Mouse (Mus musculus): ENCODE results near the gene Slc41a2. TPM values are rescaled to one million over a fixed set of nuclear protein-coding genes. Genes with fewer than 3 reads are reported as not detected.
"Not testable (repeated sequence)": the region's sequence is repeated elsewhere in the genome, so short reads cannot be mapped to it uniquely, and the experiment has no call there.

Gene Slc41a2
- polyA plus RNA-seq, 1 experiment from 2014 or later = 0.90 TPM

DNA sequence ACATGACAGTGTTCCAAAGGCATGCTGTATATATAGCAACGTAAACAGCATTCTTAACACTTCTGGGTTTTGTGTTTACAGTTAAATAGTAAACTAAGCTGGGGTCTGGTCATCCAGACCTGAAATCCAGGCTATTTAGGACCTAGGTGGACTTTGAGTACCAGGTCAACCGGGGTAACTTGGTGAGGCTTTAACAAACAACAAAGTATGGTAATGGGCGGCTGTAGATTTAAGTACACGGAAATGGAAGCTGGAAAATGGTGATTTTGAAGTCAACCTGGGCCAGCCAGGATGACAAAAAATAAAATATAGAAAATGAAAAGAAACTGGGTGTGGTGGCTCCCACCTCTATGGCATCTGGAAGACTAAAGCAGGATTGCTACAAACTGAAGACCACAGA is 21.8 kb upstream of the Slc41a2 start:
- Histone ChIP-seq H3K4me3 (ENCODE audit: low read depth, low read length) (peak overlapping the region; percentile 73), H3K4me2 (replicated peaks; ENCODE audit: low read depth, low read length) (peak overlapping the region; percentile 57), H3K27me3 (ENCODE audit: control insufficient read depth, insufficient read depth, low read length) (no peaks in the 10 kb centered on the region), H3K9me3 (ENCODE audit: control insufficient read depth, low read length) (no peaks in the 10 kb centered on the region), H3K36me3 (ENCODE audit: control insufficient read depth, insufficient read depth, low read length) (no peaks in the 10 kb centered on the region), H3K27ac (ENCODE audit: low read depth, low read length) (no peak overlapping the region), H3K4me1 (replicated peaks; ENCODE audit: control insufficient read depth, insufficient read depth, low read length) (peaks cover 5% of the 10 kb centered on the region; the same call in 1 of the 2 replicates), H3K9ac (ENCODE audit: low read depth, low read length) (0 out of 2 replicates have a peak overlapping the region, but pooled peaks have one; percentile 25)
- DNase-seq (ENCODE audit: low spot score) (no peak), ATAC-seq (ENCODE audit: low FRiP score) (no peak; the same call in 1 of the 2 replicates)
- 85% methylated on average over 4 of the region's 4 CpGs for WGBS

DNA sequence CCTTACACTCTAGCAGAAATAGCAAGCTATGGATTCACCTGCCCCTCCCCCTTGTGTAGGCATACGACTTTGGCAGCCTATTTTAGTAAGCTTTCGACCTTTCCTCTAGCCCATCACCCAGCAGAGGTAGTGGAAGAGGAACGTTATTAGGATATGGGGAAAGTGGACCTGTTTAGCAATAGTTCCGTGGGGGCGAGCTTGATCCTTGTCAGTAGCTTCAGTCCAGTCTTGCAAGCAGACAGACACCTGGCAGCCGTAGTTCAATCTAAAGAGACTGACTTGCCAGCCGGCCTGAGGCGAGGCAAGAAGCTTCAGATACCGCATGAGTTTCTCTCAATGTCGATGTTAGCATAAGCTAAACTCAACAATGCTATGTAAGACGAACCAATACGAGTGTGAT is 18.7 kb upstream of the Slc41a2 start:
- no peak for DNase-seq (ENCODE audit: low spot score)
- peaks cover under 1% of the 10 kb centered on the region; the same call in 1 of the 2 replicates for H3K4me1 ChIP-seq (replicated peaks; ENCODE audit: control insufficient read depth, insufficient read depth, low read length)
- no peaks in the 10 kb centered on the region for H3K36me3 ChIP-seq (ENCODE audit: control insufficient read depth, insufficient read depth, low read length)
- H3K9me3 ChIP-seq (ENCODE audit: control insufficient read depth, low read length) = no peaks in the 10 kb centered on the region
- no peak overlapping the region for H3K9ac ChIP-seq (ENCODE audit: low read depth, low read length)
- no peak overlapping the region for H3K27ac ChIP-seq (ENCODE audit: low read depth, low read length)
- H3K4me2 ChIP-seq (replicated peaks; ENCODE audit: low read depth, low read length) = no peak overlapping the region
- no peak overlapping the region for H3K4me3 ChIP-seq (ENCODE audit: low read depth, low read length)
- WGBS = 82% methylated on average over 12 of the region's 12 CpGs
- ATAC-seq (ENCODE audit: low FRiP score) = no peak
- H3K27me3 ChIP-seq (ENCODE audit: control insufficient read depth, insufficient read depth, low read length) = no peaks in the 10 kb centered on the region

DNA sequence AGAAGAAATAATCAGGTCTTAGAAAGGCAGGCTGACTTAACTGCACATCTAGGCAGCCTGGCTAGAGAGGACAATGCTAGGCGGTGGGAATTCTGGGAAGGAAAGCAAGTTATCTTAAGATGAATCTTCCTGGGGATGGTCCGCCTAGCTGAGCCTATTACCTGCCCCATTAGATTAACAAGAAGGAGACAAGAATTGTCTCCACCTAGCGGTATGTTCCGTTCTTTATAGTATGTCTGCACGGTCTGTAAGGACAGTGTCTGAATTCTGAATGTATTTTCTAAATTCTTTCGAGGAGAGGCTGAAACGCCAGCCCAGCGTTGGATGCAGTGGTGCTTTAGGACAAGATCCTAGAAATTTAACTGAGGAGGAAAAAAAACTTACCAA is 16.6 kb upstream of the Slc41a2 start:
- no peaks in the 10 kb centered on the region for H3K4me1 ChIP-seq (replicated peaks; ENCODE audit: control insufficient read depth, insufficient read depth, low read length)
- H3K9ac ChIP-seq (ENCODE audit: low read depth, low read length) = no peak overlapping the region
- H3K9me3 ChIP-seq (ENCODE audit: control insufficient read depth, low read length) = no peaks in the 10 kb centered on the region
- no peak overlapping the region for H3K4me3 ChIP-seq (ENCODE audit: low read depth, low read length)
- DNase-seq (ENCODE audit: low spot score) (peak; percentile 26), ATAC-seq (ENCODE audit: low FRiP score) (no peak)
- H3K36me3 ChIP-seq (ENCODE audit: control insufficient read depth, insufficient read depth, low read length) = no peaks in the 10 kb centered on the region
- no peak overlapping the region for H3K4me2 ChIP-seq (replicated peaks; ENCODE audit: low read depth, low read length)
- no peak overlapping the region for H3K27ac ChIP-seq (ENCODE audit: low read depth, low read length)
- H3K27me3 ChIP-seq (ENCODE audit: control insufficient read depth, insufficient read depth, low read length) = no peaks in the 10 kb centered on the region
- 71% methylated on average over 8 of the region's 8 CpGs for whole genome bisulfite sequencing

DNA sequence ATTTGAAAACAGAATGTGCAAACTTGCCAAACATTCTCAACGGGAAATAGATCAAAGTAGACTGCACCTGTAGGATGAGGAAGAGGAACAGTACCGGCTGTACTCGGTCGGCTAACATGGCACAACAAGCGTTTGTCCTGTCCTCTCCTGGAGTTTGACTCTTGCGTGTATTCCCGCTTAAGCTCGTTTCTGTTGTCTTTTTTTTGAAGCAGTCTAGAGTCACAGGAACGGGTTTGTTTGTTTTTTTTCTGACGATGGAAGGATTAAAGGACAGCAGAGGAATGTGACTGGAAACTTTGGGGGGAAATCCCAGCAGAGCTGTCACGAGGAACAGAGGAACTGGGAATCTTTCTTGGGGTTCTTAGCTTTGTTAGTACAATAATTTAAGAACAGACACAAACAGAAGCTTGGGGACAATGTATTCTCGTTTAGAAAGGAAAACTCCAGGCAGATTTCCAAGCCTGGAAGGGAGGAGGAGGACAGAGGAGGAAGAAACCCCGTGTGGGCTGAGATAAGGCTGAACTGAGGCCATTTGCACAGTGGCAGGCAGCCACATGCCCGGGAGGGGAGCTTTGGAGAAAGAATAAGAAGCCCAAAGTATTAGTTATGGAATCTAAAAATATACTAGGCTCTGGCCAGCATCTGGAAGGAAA is 16.1 kb upstream of the Slc41a2 start:
- DNase-seq (ENCODE audit: low spot score) (no peak), ATAC-seq (ENCODE audit: low FRiP score) (no peak)
- H3K36me3 ChIP-seq (ENCODE audit: control insufficient read depth, insufficient read depth, low read length) = no peaks in the 10 kb centered on the region
- H3K9ac ChIP-seq (ENCODE audit: low read depth, low read length) = no peak overlapping the region
- 66% methylated on average over 14 of the region's 14 CpGs for WGBS
- H3K27me3 ChIP-seq (ENCODE audit: control insufficient read depth, insufficient read depth, low read length) = no peaks in the 10 kb centered on the region
- H3K4me3 ChIP-seq (ENCODE audit: low read depth, low read length) = no peak overlapping the region
- H3K4me2 ChIP-seq (replicated peaks; ENCODE audit: low read depth, low read length) = no peak overlapping the region
- H3K27ac ChIP-seq (ENCODE audit: low read depth, low read length) = no peak overlapping the region
- H3K4me1 ChIP-seq (replicated peaks; ENCODE audit: control insufficient read depth, insufficient read depth, low read length) = no peaks in the 10 kb centered on the region
- no peaks in the 10 kb centered on the region for H3K9me3 ChIP-seq (ENCODE audit: control insufficient read depth, low read length)

DNA sequence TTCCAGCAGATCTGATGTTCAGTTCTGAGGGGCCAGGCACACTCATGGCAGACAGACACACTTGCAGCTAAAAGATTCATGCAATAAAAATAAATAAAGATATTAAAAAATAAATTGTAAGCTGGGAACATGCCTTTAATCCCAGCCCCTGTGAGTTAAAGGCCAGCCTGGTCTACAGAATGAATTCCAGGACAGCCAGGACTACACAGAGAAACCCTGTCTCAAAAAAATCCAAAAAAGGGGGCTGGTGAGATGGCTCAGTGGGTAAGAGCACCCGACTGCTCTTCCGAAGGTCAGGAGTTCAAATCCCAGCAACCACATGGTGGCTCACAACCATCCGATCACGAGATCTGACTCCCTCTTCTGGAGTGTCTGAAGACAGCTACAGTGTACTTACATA is 14.1 kb upstream of the Slc41a2 start:
- H3K4me3 ChIP-seq (ENCODE audit: low read depth, low read length); H3K9ac ChIP-seq (ENCODE audit: low read depth, low read length); H3K9me3 ChIP-seq (ENCODE audit: control insufficient read depth, low read length); ATAC-seq (ENCODE audit: low FRiP score); H3K36me3 ChIP-seq (ENCODE audit: control insufficient read depth, insufficient read depth, low read length); H3K4me2 ChIP-seq (replicated peaks; ENCODE audit: low read depth, low read length); DNase-seq (ENCODE audit: low spot score); H3K4me1 ChIP-seq (replicated peaks; ENCODE audit: control insufficient read depth, insufficient read depth, low read length); H3K27me3 ChIP-seq (ENCODE audit: control insufficient read depth, insufficient read depth, low read length); H3K27ac ChIP-seq (ENCODE audit: low read depth, low read length): not testable (repeated sequence)
- WGBS = 83% methylated on average over 4 of the region's 4 CpGs

DNA sequence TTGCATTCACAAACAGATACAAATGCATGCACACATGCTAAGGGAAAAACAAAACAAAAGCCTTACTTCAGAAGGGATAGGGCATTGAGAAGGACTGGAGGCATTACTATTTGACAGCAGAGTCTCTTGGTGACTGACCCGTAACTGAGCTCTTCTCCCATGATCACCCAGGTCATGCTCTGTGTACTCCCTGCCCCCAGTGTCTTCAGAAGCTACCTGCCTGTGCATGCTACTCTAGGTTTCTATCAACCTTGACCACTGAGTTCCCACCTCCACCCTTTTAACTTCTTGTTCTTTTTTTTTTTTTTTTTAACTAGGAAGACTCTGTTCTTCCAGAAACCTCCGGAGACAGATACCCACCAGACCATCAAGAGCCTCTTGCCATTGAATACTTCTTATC is 13.0 kb upstream of the Slc41a2 start:
- H3K27me3 ChIP-seq (ENCODE audit: control insufficient read depth, insufficient read depth, low read length) = no peaks in the 10 kb centered on the region
- 89% methylated on average over 2 of the region's 2 CpGs for WGBS
- no peaks in the 10 kb centered on the region for H3K36me3 ChIP-seq (ENCODE audit: control insufficient read depth, insufficient read depth, low read length)
- DNase-seq (ENCODE audit: low spot score) = no peak
- H3K4me1 ChIP-seq (replicated peaks; ENCODE audit: control insufficient read depth, insufficient read depth, low read length) = no peaks in the 10 kb centered on the region
- no peak overlapping the region for H3K27ac ChIP-seq (ENCODE audit: low read depth, low read length)
- H3K9me3 ChIP-seq (ENCODE audit: control insufficient read depth, low read length) = no peaks in the 10 kb centered on the region
- no peak overlapping the region for H3K4me2 ChIP-seq (replicated peaks; ENCODE audit: low read depth, low read length)
- H3K4me3 ChIP-seq (ENCODE audit: low read depth, low read length) = no peak overlapping the region
- H3K9ac ChIP-seq (ENCODE audit: low read depth, low read length) = no peak overlapping the region
- no peak for ATAC-seq (ENCODE audit: low FRiP score)

DNA sequence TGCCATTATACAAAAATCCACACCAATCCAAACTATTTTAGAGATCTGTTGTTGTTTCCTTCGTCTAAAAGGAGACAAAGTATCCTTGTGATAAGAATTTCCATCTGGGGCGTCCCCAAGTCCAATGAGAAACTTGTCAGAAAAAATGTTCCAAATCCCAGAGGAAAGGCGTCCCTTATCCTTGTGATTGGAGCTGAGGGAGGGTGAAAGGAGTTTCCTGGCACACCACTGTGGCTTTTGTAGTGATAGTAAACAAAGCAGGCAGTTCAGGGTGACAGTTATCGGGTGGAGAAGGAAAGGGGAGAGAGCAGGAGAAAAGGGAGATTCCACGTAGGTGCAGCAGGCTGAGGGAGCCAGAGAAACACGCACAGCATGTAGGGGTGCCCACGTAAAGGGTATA is 9.8 kb upstream of the Slc41a2 start:
- no peak for DNase-seq (ENCODE audit: low spot score)
- H3K4me1 ChIP-seq (replicated peaks; ENCODE audit: control insufficient read depth, insufficient read depth, low read length) = no peaks in the 10 kb centered on the region
- ATAC-seq (ENCODE audit: low FRiP score) = no peak
- WGBS = 29% methylated on average over 7 of the region's 7 CpGs
- H3K9ac ChIP-seq (ENCODE audit: low read depth, low read length) = no peak overlapping the region
- no peak overlapping the region for H3K4me3 ChIP-seq (ENCODE audit: low read depth, low read length)
- no peaks in the 10 kb centered on the region for H3K36me3 ChIP-seq (ENCODE audit: control insufficient read depth, insufficient read depth, low read length)
- no peaks in the 10 kb centered on the region for H3K9me3 ChIP-seq (ENCODE audit: control insufficient read depth, low read length)
- H3K4me2 ChIP-seq (replicated peaks; ENCODE audit: low read depth, low read length) = no peak overlapping the region
- no peaks in the 10 kb centered on the region for H3K27me3 ChIP-seq (ENCODE audit: control insufficient read depth, insufficient read depth, low read length)
- H3K27ac ChIP-seq (ENCODE audit: low read depth, low read length) = no peak overlapping the region

DNA sequence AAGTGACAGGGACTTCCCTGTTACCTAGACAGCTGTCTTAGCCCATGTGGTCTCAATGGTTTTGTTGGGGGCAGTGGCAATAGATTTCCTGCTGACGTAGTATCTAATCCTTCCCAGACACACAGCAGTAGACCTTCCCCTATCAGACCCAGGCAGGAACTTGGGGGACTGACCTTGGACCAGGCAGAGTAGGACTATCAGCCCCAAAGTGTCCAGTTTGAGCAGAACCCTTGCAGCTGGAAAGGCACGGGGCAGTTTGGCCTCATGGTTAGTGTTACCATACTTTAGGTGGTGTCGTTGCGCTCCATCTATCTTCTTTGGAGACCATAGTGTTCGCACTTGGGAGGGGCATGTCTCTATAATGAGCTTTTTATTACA is 8.7 kb upstream of the Slc41a2 start:
- Histone ChIP-seq H3K4me2 (replicated peaks; ENCODE audit: low read depth, low read length) (no peak overlapping the region), H3K27ac (ENCODE audit: low read depth, low read length) (no peak overlapping the region), H3K4me1 (replicated peaks; ENCODE audit: control insufficient read depth, insufficient read depth, low read length) (no peaks in the 10 kb centered on the region), H3K27me3 (ENCODE audit: control insufficient read depth, insufficient read depth, low read length) (no peaks in the 10 kb centered on the region), H3K4me3 (ENCODE audit: low read depth, low read length) (no peak overlapping the region), H3K9ac (ENCODE audit: low read depth, low read length) (no peak overlapping the region), H3K36me3 (ENCODE audit: control insufficient read depth, insufficient read depth, low read length) (no peaks in the 10 kb centered on the region), H3K9me3 (ENCODE audit: control insufficient read depth, low read length) (no peaks in the 10 kb centered on the region)
- ATAC-seq (ENCODE audit: low FRiP score) (no peak), DNase-seq (ENCODE audit: low spot score) (no peak)
- 87% methylated on average over 5 of the region's 5 CpGs for WGBS

DNA sequence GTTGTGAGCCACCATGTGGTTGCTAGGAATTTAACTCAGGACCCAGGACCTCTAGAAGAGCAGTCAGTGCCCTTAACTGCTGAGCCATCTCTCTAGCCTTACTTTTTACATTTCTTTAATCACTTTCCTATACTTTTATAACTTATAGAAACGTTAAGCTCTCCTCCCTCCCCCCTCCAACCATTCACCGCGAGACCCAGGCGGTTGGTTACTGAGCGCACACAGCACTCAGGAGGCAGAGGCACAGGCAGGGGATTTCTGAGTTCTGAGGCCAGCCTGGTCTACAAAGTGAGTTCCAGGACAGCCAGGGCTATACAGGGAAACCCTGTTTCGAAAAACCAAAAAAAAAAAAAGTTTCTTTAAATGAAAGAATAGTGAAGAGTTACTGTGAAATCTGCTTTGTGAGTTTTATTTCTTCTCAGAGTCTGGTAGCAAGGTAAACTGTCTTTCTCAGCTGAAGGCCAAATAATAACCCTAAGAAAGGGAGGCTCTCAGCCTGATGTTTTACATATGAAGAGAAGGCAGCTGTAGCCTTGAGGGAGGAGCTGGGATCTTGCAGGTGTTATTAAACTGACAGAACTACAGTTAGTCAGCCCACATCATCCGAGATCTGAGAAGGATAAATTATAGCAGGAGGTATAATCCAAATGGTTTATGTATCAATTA is 8.1 kb upstream of the Slc41a2 start:
- H3K36me3 ChIP-seq (ENCODE audit: control insufficient read depth, insufficient read depth, low read length) = no peaks in the 10 kb centered on the region
- no peak for ATAC-seq (ENCODE audit: low FRiP score)
- 37% methylated on average over 7 of the region's 7 CpGs for WGBS
- no peaks in the 10 kb centered on the region for H3K27me3 ChIP-seq (ENCODE audit: control insufficient read depth, insufficient read depth, low read length)
- DNase-seq (ENCODE audit: low spot score) = no peak
- H3K9ac ChIP-seq (ENCODE audit: low read depth, low read length) = no peak overlapping the region
- no peak overlapping the region for H3K27ac ChIP-seq (ENCODE audit: low read depth, low read length)
- no peaks in the 10 kb centered on the region for H3K4me1 ChIP-seq (replicated peaks; ENCODE audit: control insufficient read depth, insufficient read depth, low read length)
- H3K4me3 ChIP-seq (ENCODE audit: low read depth, low read length) = no peak overlapping the region
- no peak overlapping the region for H3K4me2 ChIP-seq (replicated peaks; ENCODE audit: low read depth, low read length)
- H3K9me3 ChIP-seq (ENCODE audit: control insufficient read depth, low read length) = no peaks in the 10 kb centered on the region
